Mouse (Mus musculus) right cerebral cortex, postnatal 10 days (tissue): Measurements from ENCODE around the gene Fam53a.

Experiments
- DNase-seq, 2 experiments: peaks; one replicate each; pipeline ENCODE4 v3.0.0; 2021; ENCODE audit warnings: low spot score in 2 of 2

Gene Fam53a

GRCm38 (mm10) chr5:33629301-33629987, at the start of gene Fam53a, which contains the start of gene Gm9903:
Gene Fam53a, minus strand, starts transcription at chr5:33629635.
Gene Gm9903, plus strand, starts transcription at chr5:33629925.
- DNase-seq, result peak; percentile 99 to 100

GRCm38 (mm10) chr5:33678244-33678643, 48.8 kb upstream of the Fam53a start:
- no peak for DNase-seq

GRCm38 (mm10) chr5:33675964-33676363, 46.5 kb upstream of the Fam53a start:
- peak in 1 of 2 experiments; percentile 68 for DNase-seq

- DNase-seq, result peak; percentile 78 to 83
Observed at GRCm38 (mm10) chr5:33674439-33674838, 45.0 kb upstream of the Fam53a start.

- no peak for DNase-seq
Observed at GRCm38 (mm10) chr5:33671659-33672058, 42.2 kb upstream of the Fam53a start.

- peak in 1 of 2 experiments; percentile 31 for DNase-seq
Observed at GRCm38 (mm10) chr5:33668223-33668622, 38.8 kb upstream of the Fam53a start.

GRCm38 (mm10) chr5:33658664-33659050, 29.2 kb upstream of the Fam53a start:
- peak in 1 of 2 experiments; percentile 35 for DNase-seq

GRCm38 (mm10) chr5:33657787-33658663, 28.6 kb upstream of the Fam53a start, which contains the start of the genes Tacc3 and Tmem129:
Gene Tacc3, plus strand, starts transcription at chr5:33658128.
Gene Tmem129, minus strand, starts transcription at chr5:33658416.
- peak; percentile 99 for DNase-seq

- no peak for DNase-seq
Observed at GRCm38 (mm10) chr5:33657251-33657786, 27.9 kb upstream of the Fam53a start.

- DNase-seq, result no peak
Observed at GRCm38 (mm10) chr5:33656739-33657138, 27.3 kb upstream of the Fam53a start.

GRCm38 (mm10) chr5:33655251-33655840, 25.9 kb upstream of the Fam53a start:
- peak in 1 of 2 experiments; percentile 41 for DNase-seq

GRCm38 (mm10) chr5:33654424-33654823, 25.0 kb upstream of the Fam53a start:
- peak in 1 of 2 experiments; percentile 33 for DNase-seq

- no peak for DNase-seq
Observed at GRCm38 (mm10) chr5:33652783-33653173, 23.3 kb upstream of the Fam53a start.

GRCm38 (mm10) chr5:33651921-33652782, 22.7 kb upstream of the Fam53a start, which contains the start of gene Slbp:
Gene Slbp, minus strand, starts transcription at chr5:33652574.
- peak; percentile 98 for DNase-seq

GRCm38 (mm10) chr5:33651541-33651920, 22.1 kb upstream of the Fam53a start:
- DNase-seq, result no peak

- no peak for DNase-seq
Observed at GRCm38 (mm10) chr5:33651017-33651416, 21.6 kb upstream of the Fam53a start.

- peak; percentile 53 to 63 for DNase-seq
Observed at GRCm38 (mm10) chr5:33640652-33641051, 11.2 kb upstream of the Fam53a start.

- DNase-seq, result no peak
Observed at GRCm38 (mm10) chr5:33638826-33639225, 9.4 kb upstream of the Fam53a start.

- no peak for DNase-seq
Observed at GRCm38 (mm10) chr5:33637606-33638350, 8.3 kb upstream of the Fam53a start.

- DNase-seq, result no peak
Observed at GRCm38 (mm10) chr5:33635361-33635760, 5.9 kb upstream of the Fam53a start.
